Mouse (Mus musculus) small intestine, adult 2 months (tissue): ENCODE results near the gene Cyb5rl.

Experiments
- CTCF ChIP-seq: fragments of 200-500 bp; IDR thresholded peaks from 2 replicates; pipeline ENCODE4 v1.5.1; 2012; ENCODE audit warnings: low read depth, mild to moderate bottlenecking, control low read depth, inconsistent platforms, low read length, moderate library complexity, mixed read lengths; ENCODE audit not compliant: insufficient replicate concordance, insufficient read length; ENCODE audit errors: extremely low read depth
- POLR2A ChIP-seq: fragments of 200-500 bp; IDR thresholded peaks from 2 replicates; pipeline ENCODE4 v1.6.1; 2012; ENCODE audit warnings: low read depth, mild to moderate bottlenecking, control low read depth, inconsistent platforms, low read length, moderate library complexity

GRCm38 (mm10) chr4:107078894-107079293 lies 12.1 kb downstream of the Cyb5rl start:
- TF ChIP-seq CTCF: no peak
- no peak for TF ChIP-seq POLR2A
